21 mouse cellular contexts compared by ENCODE assay signal in genomic region chr14:30244776-30245175, GRCm38 (mm10).
"Had no signal": no experiment of that assay in that cellular context is flagged by ENCODE, and none has a peak within 500 bp of the region (broad histone marks: within the 10 kb centered on the region; RNA-seq: fewer than 3 reads in every experiment).

No protein-coding gene starts in this region.

- H3K4me2 ChIP-seq: lung, embryonic 15.5 days; midbrain, embryonic 12.5 days; neural tube, embryonic 13.5 days; neural tube, embryonic 15.5 days had no signal

- H3K36me3 ChIP-seq: lung, embryonic 15.5 days; midbrain, embryonic 10.5 days; midbrain, embryonic 12.5 days; neural tube, embryonic 13.5 days; neural tube, embryonic 15.5 days had no signal

- DNase-seq: lung, adult 2 months; lung, postnatal 14 days; lung, postnatal 4 days; midbrain, embryonic 14.5 days; retina, postnatal 1 day; right cerebral cortex, adult 18-20 months; right cerebral cortex, postnatal 25 days; right cerebral cortex, postnatal 4 days; spleen, adult 18-20 months; thymus, adult 18-20 months; thymus, postnatal 14 days; thymus, postnatal 36 days had no signal

- H3K9me3 ChIP-seq: lung, embryonic 15.5 days; midbrain, embryonic 10.5 days; midbrain, embryonic 12.5 days; neural tube, embryonic 13.5 days; neural tube, embryonic 15.5 days had no signal

- H3K4me1 ChIP-seq: lung, embryonic 15.5 days; midbrain, embryonic 10.5 days; midbrain, embryonic 12.5 days had no signal

- H3K27me3 ChIP-seq: lung, embryonic 15.5 days; midbrain, embryonic 12.5 days; neural tube, embryonic 13.5 days; neural tube, embryonic 15.5 days had no signal

- ATAC-seq: lung, postnatal 0 days; midbrain, embryonic 16.5 days had no signal

- H3K27ac ChIP-seq: liver, embryonic 14.5 days; lung, embryonic 15.5 days; midbrain, embryonic 10.5 days; midbrain, embryonic 12.5 days; neural tube, embryonic 13.5 days; neural tube, embryonic 15.5 days had no signal

- H3K4me3 ChIP-seq: lung, embryonic 15.5 days; midbrain, embryonic 10.5 days; midbrain, embryonic 12.5 days; myocyte; neural tube, embryonic 13.5 days; neural tube, embryonic 15.5 days had no signal

- H3K9ac ChIP-seq: liver, embryonic 14.5 days; lung, embryonic 15.5 days; midbrain, embryonic 12.5 days; neural tube, embryonic 13.5 days; neural tube, embryonic 15.5 days had no signal
